Mouse (Mus musculus) embryonic stem cell, embryonic (primary cell): ENCODE measurements around the gene Mapk8ip2.

Experiments
- CTCF ChIA-PET, 4 experiments: fragments of 300-600 bp in 2 of 4; fragments of 350-600 bp in 2 of 4; sonication (Branson Sonifier 250); formaldehyde crosslinking; loops; one replicate each; lab custom pipeline; 2022; ENCODE audit warnings: inconsistent platforms in 2 of 4; lab: Charles Lee
- POLR2A ChIA-PET, 4 experiments: fragments of 300-600 bp in 2 of 4; fragments of 350-600 bp in 2 of 4; sonication (Branson Sonifier 250); formaldehyde crosslinking; loops; one replicate each; lab custom pipeline; 2022; ENCODE audit warnings: antibody characterized with exemption in 4 of 4, inconsistent platforms in 1 of 4; lab: Charles Lee

The Mapk8ip2 gene

GRCm38 (mm10) chr15:89431271-89431670 is 22.4 kb upstream of the Mapk8ip2 start:
- POLR2A ChIA-PET = interaction anchor here in 3 of 4 experiments (0.6 to 3.6 kb wide), 11 partner anchors 10 to 727 kb away, joined by 3 to 50 read pairs (median 4); partner anchors contain the start of gene Sco2 (in 1 of the 3)
- CTCF ChIA-PET = interaction anchor here in 2 of 4 experiments (0.7 to 2.5 kb wide), 3 partner anchors 58 to 506 kb away, joined by 3 to 18 read pairs (median 6); partner anchors contain the start of gene Sco2 (in 1 of the 2)

GRCm38 (mm10) chr15:89431806-89432205 is 21.9 kb upstream of the Mapk8ip2 start:
- CTCF ChIA-PET = no interaction called here
- POLR2A ChIA-PET = interaction anchor here in 3 of 4 experiments (0.6 to 3.6 kb wide), 3 partner anchors 53 to 727 kb away, joined by 4 to 50 read pairs (median 5); partner anchors contain the start of gene Sco2 (in 1 of the 3)

GRCm38 (mm10) chr15:89432946-89433345 is 20.8 kb upstream of the Mapk8ip2 start:
- POLR2A ChIA-PET = interaction anchor here in 2 of 4 experiments (0.5 kb wide), 2 partner anchors 15 to 709 kb away, joined by 3 to 4 read pairs; no protein-coding TSS in a partner anchor
- CTCF ChIA-PET = interaction anchor here in 1 of 4 experiments (1.1 kb wide), 1 partner anchor 43 kb away, joined by 3 read pairs; no protein-coding TSS in a partner anchor

- POLR2A ChIA-PET = interaction anchor here in 3 of 4 experiments (0.6 to 1.1 kb wide), 3 partner anchors 8 to 135 kb away, joined by 3 read pairs; partner anchors contain the start of gene Cpt1b (in 1 of the 3)
- CTCF ChIA-PET = interaction anchor here in 1 of 4 experiments (0.8 kb wide), 1 partner anchor 41 kb away, joined by 3 read pairs; no protein-coding TSS in a partner anchor
Observed at GRCm38 (mm10) chr15:89434136-89434535, 19.6 kb upstream of the Mapk8ip2 start.

GRCm38 (mm10) chr15:89435878-89436277 is 17.8 kb upstream of the Mapk8ip2 start:
- POLR2A ChIA-PET = no interaction called here

GRCm38 (mm10) chr15:89442486-89443070 is 11.1 kb upstream of the Mapk8ip2 start:
- POLR2A ChIA-PET = interaction anchor here in 2 of 4 experiments (0.6 to 2.3 kb wide), 6 partner anchors 11 to 759 kb away, joined by 3 to 11 read pairs (median 5); partner anchors contain the start of genes C730034F03Rik (in 2 of the 2), Chkb (in 2 of the 2), Gm44502 (in 2 of the 2) and Cpt1b (in 1 of the 2)
- CTCF ChIA-PET = interaction anchor here (0.6 to 1.8 kb wide), 9 partner anchors 11 to 568 kb away, joined by 3 to 8 read pairs (median 4); partner anchors contain the start of genes C730034F03Rik (in 2 of the 4), Chkb (in 2 of the 4), Gm44502 (in 2 of the 4) and Sco2 (in 1 of the 4)

More at GRCm38 (mm10) chr15:89435878-89436277, 17.8 kb upstream of the Mapk8ip2 start:
- CTCF ChIA-PET = no interaction called here

- POLR2A ChIA-PET = interaction anchor here in 3 of 4 experiments (0.7 to 1.3 kb wide), 16 partner anchors 10 to 138 kb away, joined by 3 to 9 read pairs (median 4); partner anchors contain the start of genes C730034F03Rik (in 2 of the 3), Chkb (in 2 of the 3), Gm44502 (in 2 of the 3) and Sbf1 (in 1 of the 3)
- CTCF ChIA-PET = interaction anchor here (0.5 to 1.0 kb wide), 10 partner anchors 10 to 788 kb away, joined by 3 to 5 read pairs (median 3); partner anchors contain the start of genes Adm2 (in 1 of the 4), Arsa (in 1 of the 4), C730034F03Rik (in 1 of the 4) and Chkb (in 1 of the 4)
Observed at GRCm38 (mm10) chr15:89452906-89453864, 528 bp upstream of the Mapk8ip2 start.

- POLR2A ChIA-PET = interaction anchor here (0.5 to 1.4 kb wide), 19 partner anchors 8 to 395 kb away, joined by 3 to 8 read pairs (median 3); partner anchors contain the start of genes Chkb (in 2 of the 4), Tymp (in 2 of the 4), Arsa (in 1 of the 4) and C730034F03Rik (in 1 of the 4)
- CTCF ChIA-PET = interaction anchor here (0.6 to 0.7 kb wide), 4 partner anchors 86 to 489 kb away, joined by 3 to 7 read pairs (median 3); no protein-coding TSS in a partner anchor
Observed at GRCm38 (mm10) chr15:89454857-89455256, 1.1 kb downstream of the Mapk8ip2 start.

GRCm38 (mm10) chr15:89455642-89456041 is 1.9 kb downstream of the Mapk8ip2 start:
- ChIA-PET CTCF (interaction anchor here in 2 of 4 experiments (0.5 to 0.7 kb wide), 2 partner anchors 139 to 150 kb away, joined by 3 read pairs; no protein-coding TSS in a partner anchor), POLR2A (interaction anchor here in 3 of 4 experiments (0.6 to 1.4 kb wide), 7 partner anchors 9 to 86 kb away, joined by 3 to 8 read pairs (median 5); partner anchors contain the start of genes C730034F03Rik (in 1 of the 3), Chkb (in 1 of the 3), Gm44502 (in 1 of the 3) and Shank3 (in 1 of the 3))

GRCm38 (mm10) chr15:89458942-89459341 is 5.2 kb downstream of the Mapk8ip2 start:
- ChIA-PET POLR2A (interaction anchor here in 1 of 4 experiments (2.1 kb wide), 1 partner anchor 30 kb away, joined by 6 read pairs; the partner anchor contains the start of genes C730034F03Rik, Chkb and Gm44502), CTCF (no interaction called here)

- ChIA-PET POLR2A (interaction anchor here in 3 of 4 experiments (0.6 to 2.1 kb wide), 4 partner anchors 16 to 104 kb away, joined by 3 to 6 read pairs (median 4); partner anchors contain the start of genes C730034F03Rik (in 1 of the 3), Chkb (in 1 of the 3) and Gm44502 (in 1 of the 3)), CTCF (interaction anchor here in 2 of 4 experiments (0.6 to 1.1 kb wide), 3 partner anchors 10 to 88 kb away, joined by 3 read pairs; no protein-coding TSS in a partner anchor)
Observed at GRCm38 (mm10) chr15:89459821-89460220, 6.1 kb downstream of the Mapk8ip2 start.

GRCm38 (mm10) chr15:89460298-89460697 is 6.6 kb downstream of the Mapk8ip2 start:
- ChIA-PET POLR2A (interaction anchor here in 3 of 4 experiments (0.6 to 1.8 kb wide), 4 partner anchors 16 to 104 kb away, joined by 3 to 4 read pairs (median 4); no protein-coding TSS in a partner anchor), CTCF (interaction anchor here in 2 of 4 experiments (0.6 to 1.1 kb wide), 3 partner anchors 10 to 87 kb away, joined by 3 read pairs; no protein-coding TSS in a partner anchor)

GRCm38 (mm10) chr15:89461321-89461720 is 7.6 kb downstream of the Mapk8ip2 start:
- POLR2A ChIA-PET = interaction anchor here in 1 of 4 experiments (1.8 kb wide), 1 partner anchor 15 kb away, joined by 4 read pairs; no protein-coding TSS in a partner anchor
- CTCF ChIA-PET = no interaction called here

- POLR2A ChIA-PET = interaction anchor here in 2 of 4 experiments (1.0 to 1.8 kb wide), 2 partner anchors 14 kb away, joined by 3 to 4 read pairs; no protein-coding TSS in a partner anchor
- CTCF ChIA-PET = no interaction called here
Observed at GRCm38 (mm10) chr15:89462176-89462575, 8.5 kb downstream of the Mapk8ip2 start.

- ChIA-PET CTCF (interaction anchor here in 1 of 4 experiments (0.6 kb wide), 1 partner anchor 21 kb away, joined by 5 read pairs; no protein-coding TSS in a partner anchor), POLR2A (interaction anchor here in 2 of 4 experiments (0.6 to 0.7 kb wide), 3 partner anchors 10 to 290 kb away, joined by 3 to 6 read pairs (median 3); partner anchors contain the start of gene Mapk8ip2 (in 1 of the 2))
Observed at GRCm38 (mm10) chr15:89463334-89464235, 9.9 kb downstream of the Mapk8ip2 start.
